Mouse (Mus musculus) hindbrain, embryonic 12.5 days (tissue): ENCODE measurements around the gene Kcng1. TPM values are rescaled to one million over a fixed set of nuclear protein-coding genes. Genes with fewer than 3 reads are reported as not detected.

ENCODE experiments used
- ATAC-seq: fragments of 200-750 bp; cut with Nextera tagmentation; 2 replicates; pipeline ENCODE4 v1.8.0; 2017; ENCODE audit warnings: moderate TSS enrichment; ENCODE audit not compliant: low FRiP score
- H3K27ac ChIP-seq: fragments of 300-500 bp; sonication (generic); 2 replicates; pipeline ENCODE4 v1.5.1; 2016; ENCODE audit warnings: mild to moderate bottlenecking
- H3K27me3 ChIP-seq: fragments of 300-500 bp; sonication (generic); 2 replicates; pipeline ENCODE4 v1.6.1; 2016; ENCODE audit warnings: mild to moderate bottlenecking
- H3K36me3 ChIP-seq: fragments of 300-500 bp; sonication (generic); 2 replicates; pipeline ENCODE4 v1.6.1; 2016; ENCODE audit warnings: mild to moderate bottlenecking
- H3K4me1 ChIP-seq: fragments of 300-500 bp; sonication (generic); 2 replicates; pipeline ENCODE4 v1.6.1; 2016
- H3K4me2 ChIP-seq: fragments of 300-500 bp; sonication (generic); replicated peaks from 2 replicates; pipeline ENCODE4 v1.6.1; 2016; ENCODE audit warnings: mild to moderate bottlenecking
- H3K4me3 ChIP-seq: fragments of 300-500 bp; sonication (generic); 2 replicates; pipeline ENCODE4 v1.5.1; 2016; ENCODE audit warnings: mild to moderate bottlenecking
- H3K9ac ChIP-seq: fragments of 300-500 bp; sonication (generic); 2 replicates; pipeline ENCODE4 v1.6.1; 2016; ENCODE audit warnings: mild to moderate bottlenecking, moderate library complexity
- H3K9me3 ChIP-seq: fragments of 300-500 bp; sonication (generic); replicated peaks from 2 replicates; pipeline ENCODE4 v1.6.1; 2016; ENCODE audit warnings: mild to moderate bottlenecking
- WGBS: fragments of 180-500 bp; shearing (Covaris S2); methylation state at CpG from one replicate; pipeline ENCODE4 v1.1.7; 2016; 5-methylcytosine and 5-hydroxymethylcytosine counted together
- polyA plus RNA-seq: library from polyadenylated mRNA; unstranded; fragments of >200 nt; fragmentation: Nextera tagmentation; extraction: Ambion mirVana; gene quantifications from 2 replicates; pipeline ENCODE4 v1.2.1, GENCODE M21; 2016

The Kcng1 gene
- polyA plus RNA-seq, 1 experiment from 2014 or later: 1.2 TPM

- H3K4me3 ChIP-seq: no peak overlapping the region
- ATAC-seq: no peak
- WGBS: 81% methylated on average over 3 of the region's 3 CpGs
- no peaks in the 10 kb centered on the region for H3K9me3 ChIP-seq
- H3K9ac ChIP-seq: no peak overlapping the region
- H3K27ac ChIP-seq: no peak overlapping the region
- no peaks in the 10 kb centered on the region for H3K36me3 ChIP-seq
- peaks cover 4% of the 10 kb centered on the region; the same call in 1 of the 2 replicates for H3K4me1 ChIP-seq
- H3K4me2 ChIP-seq: no peak overlapping the region
- no peaks in the 10 kb centered on the region for H3K27me3 ChIP-seq
Measured at GRCm38 (mm10) chr2:168256506-168256905, 25.0 kb downstream of the Kcng1 start.

GRCm38 (mm10) chr2:168253822-168254221 is 27.7 kb downstream of the Kcng1 start:
- Histone ChIP-seq H3K27me3 (peaks cover 5% of the 10 kb centered on the region; the same call in 1 of the 2 replicates), H3K4me2 (no peak overlapping the region), H3K36me3 (no peaks in the 10 kb centered on the region), H3K27ac (no peak overlapping the region), H3K4me3 (no peak overlapping the region), H3K9me3 (no peaks in the 10 kb centered on the region), H3K4me1 (peaks cover 4% of the 10 kb centered on the region; the same call in 1 of the 2 replicates), H3K9ac (no peak overlapping the region)
- 61% methylated on average over 7 of the region's 7 CpGs for WGBS
- ATAC-seq: no peak

- H3K27ac ChIP-seq: no peak overlapping the region
- no peak for ATAC-seq
- 15% methylated on average over 16 of the region's 16 CpGs for WGBS
- H3K9ac ChIP-seq: no peak overlapping the region
- H3K9me3 ChIP-seq: no peaks in the 10 kb centered on the region
- no peaks in the 10 kb centered on the region for H3K36me3 ChIP-seq
- peaks cover 4% of the 10 kb centered on the region; the same call in 1 of the 2 replicates for H3K4me1 ChIP-seq
- H3K4me3 ChIP-seq: peak overlapping the region; percentile 11; the same call in 1 of the 2 replicates
- H3K27me3 ChIP-seq: peaks cover 5% of the 10 kb centered on the region; the same call in 1 of the 2 replicates
- peak overlapping the region; percentile 42 for H3K4me2 ChIP-seq
Measured at GRCm38 (mm10) chr2:168252639-168253292, 28.8 kb downstream of the Kcng1 start.

GRCm38 (mm10) chr2:168250270-168250669 is 31.3 kb downstream of the Kcng1 start:
- Histone ChIP-seq H3K9me3 (no peaks in the 10 kb centered on the region), H3K27ac (no peak overlapping the region), H3K4me3 (no peak overlapping the region), H3K4me2 (no peak overlapping the region), H3K36me3 (no peaks in the 10 kb centered on the region), H3K4me1 (peaks cover 4% of the 10 kb centered on the region; the same call in 1 of the 2 replicates), H3K27me3 (peaks cover 5% of the 10 kb centered on the region; the same call in 1 of the 2 replicates), H3K9ac (no peak overlapping the region)
- peak; percentile 53 for ATAC-seq
- WGBS: 14% methylated on average over 8 of the region's 8 CpGs

GRCm38 (mm10) chr2:168248856-168249245 is 32.7 kb downstream of the Kcng1 start:
- Histone ChIP-seq H3K27ac (no peak overlapping the region), H3K36me3 (no peaks in the 10 kb centered on the region), H3K9me3 (no peaks in the 10 kb centered on the region), H3K27me3 (peaks cover 5% of the 10 kb centered on the region; the same call in 1 of the 2 replicates), H3K9ac (no peak overlapping the region), H3K4me1 (peaks cover 4% of the 10 kb centered on the region; the same call in 1 of the 2 replicates), H3K4me3 (no peak overlapping the region), H3K4me2 (no peak overlapping the region)
- WGBS: 19% methylated on average over 2 of the region's 2 CpGs
- no peak for ATAC-seq

GRCm38 (mm10) chr2:168248167-168248855 is 33.2 kb downstream of the Kcng1 start:
- Histone ChIP-seq H3K27me3 (peaks cover 5% of the 10 kb centered on the region; the same call in 1 of the 2 replicates), H3K9ac (no peak overlapping the region), H3K9me3 (no peaks in the 10 kb centered on the region), H3K4me3 (no peak overlapping the region), H3K36me3 (no peaks in the 10 kb centered on the region), H3K4me1 (peaks cover 4% of the 10 kb centered on the region; the same call in 1 of the 2 replicates), H3K4me2 (no peak overlapping the region), H3K27ac (no peak overlapping the region)
- 72% methylated on average over 8 of the region's 8 CpGs for WGBS
- ATAC-seq: no peak

- H3K9ac ChIP-seq: no peak overlapping the region
- no peak for ATAC-seq
- H3K4me2 ChIP-seq: no peak overlapping the region
- WGBS: 40% methylated on average over 8 of the region's 8 CpGs
- H3K27ac ChIP-seq: no peak overlapping the region
- no peaks in the 10 kb centered on the region for H3K36me3 ChIP-seq
- no peak overlapping the region for H3K4me3 ChIP-seq
- H3K9me3 ChIP-seq: no peaks in the 10 kb centered on the region
- no peaks in the 10 kb centered on the region for H3K27me3 ChIP-seq
- no peaks in the 10 kb centered on the region for H3K4me1 ChIP-seq
Measured at GRCm38 (mm10) chr2:168245571-168245970, 36.0 kb downstream of the Kcng1 start.

- WGBS: 75% methylated on average over 4 of the region's 4 CpGs
- Histone ChIP-seq H3K4me2 (no peak overlapping the region), H3K36me3 (no peaks in the 10 kb centered on the region), H3K4me1 (no peaks in the 10 kb centered on the region), H3K9ac (no peak overlapping the region), H3K27ac (no peak overlapping the region), H3K9me3 (0 out of 2 replicates have a peak, but pooled peaks cover 3% of the 10 kb centered on the region), H3K4me3 (no peak overlapping the region), H3K27me3 (no peaks in the 10 kb centered on the region)
- no peak for ATAC-seq
Measured at GRCm38 (mm10) chr2:168243278-168243677, 38.3 kb downstream of the Kcng1 start.

- Histone ChIP-seq H3K27me3 (no peaks in the 10 kb centered on the region), H3K27ac (no peak overlapping the region), H3K4me2 (no peak overlapping the region), H3K9ac (no peak overlapping the region), H3K36me3 (no peaks in the 10 kb centered on the region), H3K4me1 (no peaks in the 10 kb centered on the region), H3K4me3 (no peak overlapping the region), H3K9me3 (0 out of 2 replicates have a peak, but pooled peaks cover 3% of the 10 kb centered on the region)
- ATAC-seq: no peak
Measured at GRCm38 (mm10) chr2:168242841-168243240, 38.7 kb downstream of the Kcng1 start.

GRCm38 (mm10) chr2:168238335-168238734 is 43.2 kb downstream of the Kcng1 start:
- H3K4me2 ChIP-seq: no peak overlapping the region
- 0 out of 2 replicates have a peak, but pooled peaks cover 7% of the 10 kb centered on the region for H3K9me3 ChIP-seq
- H3K4me1 ChIP-seq: no peaks in the 10 kb centered on the region
- H3K27ac ChIP-seq: no peak overlapping the region
- no peaks in the 10 kb centered on the region for H3K27me3 ChIP-seq
- no peak overlapping the region for H3K4me3 ChIP-seq
- peaks cover 9% of the 10 kb centered on the region; the same call in 1 of the 2 replicates for H3K36me3 ChIP-seq
- ATAC-seq: no peak
- WGBS: 93% methylated on average over 4 of the region's 4 CpGs
- H3K9ac ChIP-seq: no peak overlapping the region

GRCm38 (mm10) chr2:168233286-168233685 is 48.2 kb downstream of the Kcng1 start:
- 93% methylated on average over 5 of the region's 5 CpGs for WGBS
- peaks cover 10% of the 10 kb centered on the region for H3K36me3 ChIP-seq
- peaks cover 31% of the 10 kb centered on the region for H3K4me1 ChIP-seq
- no peak overlapping the region for H3K27ac ChIP-seq
- H3K9me3 ChIP-seq: 0 out of 2 replicates have a peak, but pooled peaks cover 4% of the 10 kb centered on the region
- no peak overlapping the region for H3K4me2 ChIP-seq
- ATAC-seq: no peak
- no peak overlapping the region for H3K9ac ChIP-seq
- H3K27me3 ChIP-seq: no peaks in the 10 kb centered on the region
- no peak overlapping the region for H3K4me3 ChIP-seq

- Histone ChIP-seq H3K27ac (no peak overlapping the region), H3K9me3 (no peaks in the 10 kb centered on the region), H3K36me3 (peaks cover 14% of the 10 kb centered on the region), H3K27me3 (no peaks in the 10 kb centered on the region), H3K9ac (peak overlapping the region; percentile 97), H3K4me2 (peak overlapping the region; percentile 99), H3K4me3 (peak overlapping the region; percentile 100), H3K4me1 (peaks cover 36% of the 10 kb centered on the region)
- ATAC-seq: no peak
- 61% methylated on average over 33 of the region's 33 CpGs for WGBS
Measured at GRCm38 (mm10) chr2:168231471-168231829, 50.1 kb downstream of the Kcng1 start.
